Mouse (Mus musculus) liver, embryonic 15.5 days (tissue): ENCODE results near the gene Mrpl1. TPM values are rescaled to one million over a fixed set of nuclear protein-coding genes. Genes with fewer than 3 reads are reported as not detected.
A peak's percentile ranks its signal among the peaks of the same experiment; 100 is the strongest.

Experiments used
- ATAC-seq: fragments of 200-750 bp; cut with Nextera tagmentation; 2 replicates; pipeline ENCODE4 v1.8.0; 2017; ENCODE audit warnings: moderate number of reproducible peaks, mild to moderate bottlenecking, moderate library complexity; ENCODE audit not compliant: insufficient read depth
- H3K27ac ChIP-seq: fragments of 300-500 bp; sonication (generic); replicated peaks from 2 replicates; pipeline ENCODE4 v1.5.1; 2015; ENCODE audit warnings: mild to moderate bottlenecking, inconsistent platforms
- H3K27me3 ChIP-seq: fragments of 300-500 bp; sonication (generic); 2 replicates; pipeline ENCODE4 v1.6.1; 2015; ENCODE audit warnings: mild to moderate bottlenecking, inconsistent platforms
- H3K36me3 ChIP-seq: fragments of 300-500 bp; sonication (generic); replicated peaks from 2 replicates; pipeline ENCODE4 v1.6.1; 2015; ENCODE audit warnings: moderate library complexity, mild to moderate bottlenecking, inconsistent platforms
- H3K4me1 ChIP-seq: fragments of 300-500 bp; sonication (generic); replicated peaks from 2 replicates; pipeline ENCODE4 v1.6.1; 2015; ENCODE audit warnings: inconsistent platforms
- H3K4me2 ChIP-seq: fragments of 300-500 bp; sonication (generic); 2 replicates; pipeline ENCODE4 v1.6.1; 2015; ENCODE audit warnings: moderate library complexity, mild to moderate bottlenecking, inconsistent platforms
- H3K4me3 ChIP-seq: fragments of 300-500 bp; sonication (generic); replicated peaks from 2 replicates; pipeline ENCODE4 v1.5.1; 2015; ENCODE audit warnings: mild to moderate bottlenecking, inconsistent platforms
- H3K9ac ChIP-seq: fragments of 300-500 bp; sonication (generic); 2 replicates; pipeline ENCODE4 v1.6.1; 2015; ENCODE audit warnings: moderate library complexity, mild to moderate bottlenecking, inconsistent platforms
- H3K9me3 ChIP-seq: fragments of 300-500 bp; sonication (generic); replicated peaks from 2 replicates; pipeline ENCODE4 v1.6.1; 2016; ENCODE audit warnings: inconsistent platforms
- WGBS: fragments of 180-500 bp; shearing (Covaris S2); methylation state at CpG from one replicate; pipeline ENCODE4 v1.1.7; 2015; ENCODE audit warnings: mixed read lengths; ENCODE audit not compliant: insufficient replicate concordance; 5-methylcytosine and 5-hydroxymethylcytosine counted together
- polyA plus RNA-seq: library from polyadenylated mRNA; unstranded; fragments of >200 nt; fragmentation: Nextera tagmentation; extraction: Ambion mirVana; gene quantifications from 2 replicates; pipeline ENCODE4 v1.2.1, GENCODE M21; 2015

The Mrpl1 gene
- polyA plus RNA-seq, 1 experiment from 2014 or later, result 14.5 TPM

- H3K9ac ChIP-seq, result no peak overlapping the region
- H3K27ac ChIP-seq, result 0 out of 2 replicates have a peak overlapping the region, but pooled peaks have one; percentile 81
- H3K9me3 ChIP-seq, result no peaks in the 10 kb centered on the region
- 12% methylated on average over 4 of the region's 4 CpGs for WGBS
- H3K36me3 ChIP-seq, result no peaks in the 10 kb centered on the region
- H3K4me3 ChIP-seq, result peak overlapping the region; percentile 68; the same call in 1 of the 2 replicates
- ATAC-seq, result no peak
- peaks cover 21% of the 10 kb centered on the region for H3K4me1 ChIP-seq
- peak overlapping the region; percentile 86 for H3K4me2 ChIP-seq
- H3K27me3 ChIP-seq, result no peaks in the 10 kb centered on the region
These were observed 750 bp upstream of the Mrpl1 start for GRCm38 (mm10) chr5:96208543-96208942.

DNA sequence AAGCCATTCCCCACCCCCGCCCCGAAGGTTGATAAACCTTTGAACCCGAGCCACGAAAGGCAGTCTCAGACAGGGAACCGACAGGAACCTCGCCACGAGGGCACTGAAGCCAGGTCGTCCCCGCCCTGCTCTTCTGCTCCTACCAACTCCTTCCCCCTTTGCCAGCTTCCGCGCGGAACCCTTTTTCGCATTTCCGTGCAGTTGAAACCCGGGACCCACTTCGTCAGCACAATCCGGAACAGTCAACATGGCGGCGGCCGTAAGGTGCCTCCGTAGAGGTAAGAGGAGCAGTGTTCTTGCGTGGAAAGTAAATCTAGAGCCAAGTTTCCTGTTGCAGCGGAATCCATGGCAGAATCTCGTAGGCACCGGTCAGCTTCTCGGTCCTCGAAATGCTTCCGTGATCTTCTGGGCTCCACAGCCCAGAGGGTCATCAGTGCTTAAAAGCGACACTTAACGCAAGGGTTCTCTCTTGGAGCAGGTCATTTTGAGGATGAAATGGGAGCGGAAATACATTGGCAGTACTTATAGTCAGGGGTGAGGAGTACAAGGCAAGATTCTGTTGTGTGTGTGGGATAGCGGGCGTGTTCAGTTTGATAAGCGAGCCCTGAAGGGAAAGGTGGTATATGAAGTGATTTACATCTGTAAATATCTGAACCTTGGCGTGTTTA is 757 bp downstream of the Mrpl1 start:
- peak; percentile 95 for ATAC-seq
- Histone ChIP-seq H3K36me3 (peaks cover 5% of the 10 kb centered on the region), H3K9ac (peak overlapping the region; percentile 59), H3K4me1 (peaks cover 21% of the 10 kb centered on the region), H3K27ac (peak overlapping the region; percentile 81), H3K4me2 (peak overlapping the region; percentile 86), H3K4me3 (peak overlapping the region; percentile 68), H3K9me3 (no peaks in the 10 kb centered on the region), H3K27me3 (no peaks in the 10 kb centered on the region)
- under 1% methylated on average over 35 of the region's 35 CpGs for WGBS

DNA sequence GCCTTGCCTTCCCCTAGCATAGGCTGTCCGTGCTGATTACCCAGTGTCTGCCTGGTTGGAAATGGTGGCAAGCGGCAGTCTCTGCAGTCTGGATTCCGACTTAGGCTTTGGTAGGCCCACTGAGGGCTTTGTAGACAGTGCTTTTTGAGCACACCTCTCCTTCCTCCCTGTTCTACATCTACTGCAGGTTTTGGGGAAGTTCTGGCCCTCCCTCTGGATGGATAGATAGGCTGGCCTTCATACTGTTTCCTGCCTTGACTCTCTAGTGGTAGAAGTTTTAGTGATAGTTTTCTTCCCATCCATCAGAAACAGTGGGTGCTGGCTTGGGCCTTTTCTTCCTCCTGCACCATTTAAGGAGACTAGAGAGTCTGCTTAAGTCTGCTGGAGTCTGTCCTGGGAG is 9.4 kb downstream of the Mrpl1 start:
- Histone ChIP-seq H3K27me3 (no peaks in the 10 kb centered on the region), H3K4me1 (peaks cover 30% of the 10 kb centered on the region), H3K9me3 (no peaks in the 10 kb centered on the region), H3K27ac (no peak overlapping the region), H3K9ac (no peak overlapping the region), H3K36me3 (peaks cover 5% of the 10 kb centered on the region), H3K4me2 (no peak overlapping the region), H3K4me3 (no peak overlapping the region)
- 75% methylated on average over 3 of the region's 3 CpGs for WGBS
- ATAC-seq, result no peak

DNA sequence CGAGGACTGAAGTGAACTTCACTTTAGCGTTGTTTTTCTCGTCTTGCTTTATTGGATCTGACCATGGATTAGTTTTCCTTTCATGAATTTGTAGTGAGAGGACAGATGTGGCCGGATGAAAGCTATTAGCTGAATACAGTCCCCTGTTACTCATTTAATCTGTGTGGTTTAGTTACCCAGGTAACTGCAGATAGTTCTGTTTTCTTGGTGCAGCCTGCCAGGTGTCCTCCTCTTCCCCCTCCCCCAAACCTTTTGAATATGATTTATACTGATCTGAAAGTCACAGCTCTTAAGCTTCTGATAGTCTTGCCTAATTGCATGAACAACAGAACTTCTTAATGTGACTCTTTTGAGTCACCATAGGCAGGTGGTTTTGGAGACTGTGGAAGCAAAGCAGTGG is 10.2 kb downstream of the Mrpl1 start:
- Histone ChIP-seq H3K27ac (no peak overlapping the region), H3K27me3 (no peaks in the 10 kb centered on the region), H3K36me3 (no peaks in the 10 kb centered on the region), H3K4me3 (no peak overlapping the region), H3K4me1 (peaks cover 30% of the 10 kb centered on the region), H3K9me3 (no peaks in the 10 kb centered on the region), H3K9ac (no peak overlapping the region), H3K4me2 (no peak overlapping the region)
- no peak for ATAC-seq
- 70% methylated on average over 4 of the region's 4 CpGs for WGBS

GRCm38 (mm10) chr5:96221298-96221697 is 12.0 kb downstream of the Mrpl1 start:
- Histone ChIP-seq H3K4me2 (no peak overlapping the region), H3K36me3 (peaks cover 5% of the 10 kb centered on the region), H3K27ac (peak overlapping the region; percentile 34; the same call in 1 of the 2 replicates), H3K4me3 (no peak overlapping the region), H3K4me1 (peaks cover 30% of the 10 kb centered on the region), H3K9ac (no peak overlapping the region), H3K27me3 (no peaks in the 10 kb centered on the region), H3K9me3 (no peaks in the 10 kb centered on the region)
- WGBS, result 15% methylated on average over 1 of the region's 1 CpGs
- no peak for ATAC-seq

DNA sequence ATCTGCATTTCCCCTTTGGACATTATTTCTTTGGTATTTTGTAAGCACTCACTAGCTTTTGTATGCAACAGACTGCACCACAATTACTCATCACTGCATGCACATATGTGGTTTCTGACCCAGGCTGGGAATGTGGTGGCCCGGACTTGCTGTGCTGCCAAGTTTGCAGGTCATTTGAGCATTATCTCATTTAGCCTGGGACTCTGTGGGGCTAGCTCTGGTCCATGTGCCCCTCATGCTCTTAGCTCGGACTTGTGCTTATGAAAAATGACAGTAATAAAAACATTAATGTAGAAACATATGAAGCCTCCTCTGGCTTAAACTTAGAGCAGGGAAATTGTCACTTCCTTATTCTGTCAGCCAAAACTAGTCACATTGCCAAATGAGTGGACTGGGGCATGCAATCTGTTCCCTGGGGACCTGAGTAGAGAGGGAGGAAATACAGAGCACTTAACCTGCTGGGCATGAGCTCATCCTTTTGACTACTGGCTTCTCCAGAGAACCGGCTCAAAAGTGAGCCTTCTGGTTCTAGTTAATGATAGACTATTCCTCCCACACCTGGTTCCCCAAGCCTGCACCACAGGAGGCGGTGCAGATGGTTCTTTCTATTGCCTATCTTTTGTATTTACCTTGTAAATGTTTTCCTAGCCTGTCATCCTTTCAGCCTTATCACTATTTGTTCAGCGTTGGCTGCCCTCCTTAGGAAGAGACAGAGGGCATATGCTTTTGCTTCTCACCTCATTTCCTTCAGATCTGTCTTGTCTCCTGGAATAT is 12.7 kb downstream of the Mrpl1 start:
- ATAC-seq, result peak; percentile 83
- WGBS, result 27% methylated on average over 5 of the region's 5 CpGs
- Histone ChIP-seq H3K27me3 (no peaks in the 10 kb centered on the region), H3K9ac (no peak overlapping the region), H3K4me3 (no peak overlapping the region), H3K4me2 (peak overlapping the region; percentile 37; the same call in 1 of the 2 replicates), H3K4me1 (peaks cover 30% of the 10 kb centered on the region), H3K27ac (peak overlapping the region; percentile 73), H3K9me3 (no peaks in the 10 kb centered on the region), H3K36me3 (peaks cover 10% of the 10 kb centered on the region)

- Histone ChIP-seq H3K4me2 (no peak overlapping the region), H3K9me3 (no peaks in the 10 kb centered on the region), H3K4me1 (peaks cover 30% of the 10 kb centered on the region), H3K27ac (no peak overlapping the region), H3K9ac (no peak overlapping the region), H3K4me3 (no peak overlapping the region), H3K27me3 (no peaks in the 10 kb centered on the region), H3K36me3 (peaks cover 10% of the 10 kb centered on the region)
- no peak for ATAC-seq
- WGBS, result 72% methylated on average over 3 of the region's 3 CpGs
These were observed 13.7 kb downstream of the Mrpl1 start for GRCm38 (mm10) chr5:96222964-96223363.

DNA sequence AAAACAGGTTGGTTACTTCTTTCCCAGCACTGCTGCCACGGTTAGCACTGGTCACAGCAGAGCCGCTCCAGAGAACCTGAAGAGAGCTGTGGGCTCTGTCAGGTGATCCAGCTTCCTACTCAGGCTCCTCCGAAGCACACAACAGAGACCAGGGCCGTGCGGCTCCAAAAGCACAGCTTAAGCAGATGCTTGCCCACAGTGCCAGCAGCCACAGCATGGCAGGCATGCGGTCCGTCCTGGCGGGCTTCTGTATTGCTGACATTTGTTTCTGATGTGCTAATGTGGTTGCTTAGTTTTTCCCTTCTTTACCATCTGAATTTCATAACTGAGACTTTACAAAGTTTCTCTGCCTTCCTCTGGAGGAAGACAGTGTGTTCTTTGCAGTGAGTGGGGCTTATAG is 17.2 kb downstream of the Mrpl1 start:
- H3K4me1 ChIP-seq, result peaks cover 9% of the 10 kb centered on the region
- no peaks in the 10 kb centered on the region for H3K27me3 ChIP-seq
- H3K4me3 ChIP-seq, result no peak overlapping the region
- no peak for ATAC-seq
- no peak overlapping the region for H3K9ac ChIP-seq
- no peaks in the 10 kb centered on the region for H3K9me3 ChIP-seq
- WGBS, result 76% methylated on average over 8 of the region's 8 CpGs
- H3K36me3 ChIP-seq, result peaks cover 23% of the 10 kb centered on the region
- no peak overlapping the region for H3K4me2 ChIP-seq
- H3K27ac ChIP-seq, result no peak overlapping the region

GRCm38 (mm10) chr5:96228967-96229366 is 19.7 kb downstream of the Mrpl1 start:
- Histone ChIP-seq H3K27me3 (no peaks in the 10 kb centered on the region), H3K9me3 (no peaks in the 10 kb centered on the region), H3K4me1 (no peaks in the 10 kb centered on the region), H3K27ac (no peak overlapping the region), H3K4me2 (no peak overlapping the region), H3K4me3 (no peak overlapping the region), H3K36me3 (peaks cover 30% of the 10 kb centered on the region), H3K9ac (no peak overlapping the region)
- 78% methylated on average over 2 of the region's 2 CpGs for WGBS
- no peak for ATAC-seq

GRCm38 (mm10) chr5:96238797-96239196 is 29.5 kb downstream of the Mrpl1 start:
- Histone ChIP-seq H3K4me3 (no peak overlapping the region), H3K27ac (no peak overlapping the region), H3K4me2 (no peak overlapping the region), H3K27me3 (no peaks in the 10 kb centered on the region), H3K9ac (no peak overlapping the region), H3K9me3 (no peaks in the 10 kb centered on the region), H3K4me1 (no peaks in the 10 kb centered on the region), H3K36me3 (peaks cover 20% of the 10 kb centered on the region)
- ATAC-seq, result no peak
- WGBS, result 74% methylated on average over 5 of the region's 5 CpGs

- no peaks in the 10 kb centered on the region for H3K27me3 ChIP-seq
- no peak overlapping the region for H3K9ac ChIP-seq
- no peak overlapping the region for H3K27ac ChIP-seq
- H3K4me3 ChIP-seq, result no peak overlapping the region
- no peak overlapping the region for H3K4me2 ChIP-seq
- H3K9me3 ChIP-seq, result no peaks in the 10 kb centered on the region
- H3K4me1 ChIP-seq, result no peaks in the 10 kb centered on the region
- H3K36me3 ChIP-seq, result peaks cover 17% of the 10 kb centered on the region
- no peak for ATAC-seq
- 49% methylated on average over 1 of the region's 1 CpGs for WGBS
These were observed 31.6 kb downstream of the Mrpl1 start for GRCm38 (mm10) chr5:96240856-96241255.
